Mouse (Mus musculus): ENCODE data around the gene Ralgps1. TPM values are rescaled to one million over a fixed set of nuclear protein-coding genes. Genes with fewer than 3 reads are reported as not detected.

Gene Ralgps1
- polyA plus RNA-seq, 1 experiment from 2014 or later = 5.2 TPM

DNA sequence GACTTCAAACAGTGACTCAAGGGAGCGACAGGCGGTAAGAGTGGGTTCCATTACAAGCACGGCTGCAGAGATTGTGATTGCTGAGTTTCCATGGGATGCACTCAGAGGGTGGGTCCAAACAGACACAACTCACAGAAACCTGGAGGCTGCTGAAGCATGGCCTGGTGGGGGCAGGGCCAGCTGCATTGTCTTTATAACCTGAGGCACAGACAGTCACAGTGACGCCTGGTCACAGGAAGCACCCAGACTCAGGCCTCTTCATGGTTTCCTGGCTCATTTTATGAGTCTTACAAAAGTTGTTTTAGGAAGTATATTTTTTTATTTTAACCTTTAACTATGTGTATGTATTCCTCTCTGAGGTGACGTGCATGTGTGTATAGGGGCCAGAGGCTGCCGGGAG lies 201.8 kb downstream of the Ralgps1 start:
- Histone ChIP-seq H3K4me3 (replicated peaks) (no peak overlapping the region), H3K4me2 (no peak overlapping the region), H3K9ac (replicated peaks) (no peak overlapping the region), H3K27ac (no peak overlapping the region), H3K27me3 (no peaks in the 10 kb centered on the region), H3K9me3 (no peaks in the 10 kb centered on the region), H3K4me1 (replicated peaks) (peaks cover 68% of the 10 kb centered on the region), H3K36me3 (no peaks in the 10 kb centered on the region)
- no peak for ATAC-seq (ENCODE audit: insufficient number of reproducible peaks, insufficient read depth, low FRiP score, low TSS enrichment, low read depth)
- WGBS = 62% methylated on average over 6 of the region's 6 CpGs

DNA sequence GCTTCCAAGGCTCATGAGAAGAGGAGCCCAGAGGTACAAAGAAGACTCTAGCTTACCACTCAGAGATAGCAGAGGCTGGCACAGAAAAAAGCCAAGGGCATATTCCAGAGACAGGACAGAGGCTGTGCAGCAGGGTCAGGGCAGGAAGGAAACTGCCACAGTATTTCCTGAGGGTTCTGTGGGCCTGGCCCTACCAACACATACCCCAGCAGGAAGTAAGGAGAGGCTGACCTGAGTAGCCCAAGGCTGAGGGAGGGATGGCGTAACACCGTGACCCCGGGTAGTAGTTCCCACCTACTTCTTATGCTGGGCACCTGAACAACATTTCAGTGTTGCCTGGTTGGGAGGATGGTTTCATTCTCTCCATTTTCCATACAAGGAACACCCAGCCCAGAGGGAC lies 204.2 kb downstream of the Ralgps1 start:
- no peaks in the 10 kb centered on the region for H3K9me3 ChIP-seq
- no peak overlapping the region for H3K4me3 ChIP-seq (replicated peaks)
- no peaks in the 10 kb centered on the region for H3K27me3 ChIP-seq
- no peak overlapping the region for H3K9ac ChIP-seq (replicated peaks)
- peaks cover 65% of the 10 kb centered on the region for H3K4me1 ChIP-seq (replicated peaks)
- 90% methylated on average over 3 of the region's 3 CpGs for WGBS
- 0 out of 2 replicates have a peak overlapping the region, but pooled peaks have one; percentile 35 for H3K27ac ChIP-seq
- H3K36me3 ChIP-seq = no peaks in the 10 kb centered on the region
- no peak for ATAC-seq (ENCODE audit: insufficient number of reproducible peaks, insufficient read depth, low FRiP score, low TSS enrichment, low read depth)
- no peak overlapping the region for H3K4me2 ChIP-seq

DNA sequence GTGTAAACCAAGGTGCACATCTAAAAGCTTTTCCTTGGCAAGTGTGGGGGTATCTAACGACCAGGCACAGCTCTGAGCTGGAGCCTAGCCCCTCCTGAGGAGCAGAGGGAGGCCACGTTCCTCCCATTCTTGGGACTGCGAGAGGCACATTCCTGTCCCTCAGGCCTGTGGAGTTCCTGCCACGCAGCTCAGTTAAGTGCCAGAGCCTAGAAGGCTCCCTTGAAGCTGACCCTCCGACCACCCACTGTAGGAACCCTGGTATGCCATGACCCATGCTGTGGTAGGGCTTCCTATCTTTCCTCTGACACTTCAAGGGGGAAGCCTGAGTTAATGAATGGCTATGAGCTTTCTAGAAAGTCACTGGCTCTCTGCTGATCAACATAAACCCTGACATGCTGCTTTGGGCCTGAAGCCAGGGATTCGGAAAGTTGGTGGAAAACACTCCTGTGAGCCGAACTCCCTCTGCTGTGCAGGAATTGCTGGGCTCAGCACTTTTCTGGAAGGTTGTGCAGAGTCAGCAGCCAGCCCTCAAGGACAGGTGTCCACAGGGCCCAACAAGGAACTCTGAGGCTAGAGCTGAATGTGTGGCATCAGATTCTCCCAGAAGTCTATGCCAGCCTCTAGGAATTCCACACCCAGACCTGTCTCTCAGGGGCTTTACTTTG lies 205.4 kb downstream of the Ralgps1 start:
- Histone ChIP-seq H3K27me3 (no peaks in the 10 kb centered on the region), H3K4me3 (replicated peaks) (no peak overlapping the region), H3K4me1 (replicated peaks) (peaks cover 65% of the 10 kb centered on the region), H3K36me3 (no peaks in the 10 kb centered on the region), H3K4me2 (no peak overlapping the region), H3K27ac (peak overlapping the region; percentile 77), H3K9me3 (no peaks in the 10 kb centered on the region), H3K9ac (replicated peaks) (0 out of 2 replicates have a peak overlapping the region, but pooled peaks have one; percentile 8)
- 40% methylated on average over 7 of the region's 7 CpGs for WGBS
- no peak for ATAC-seq (ENCODE audit: insufficient number of reproducible peaks, insufficient read depth, low FRiP score, low TSS enrichment, low read depth)

DNA sequence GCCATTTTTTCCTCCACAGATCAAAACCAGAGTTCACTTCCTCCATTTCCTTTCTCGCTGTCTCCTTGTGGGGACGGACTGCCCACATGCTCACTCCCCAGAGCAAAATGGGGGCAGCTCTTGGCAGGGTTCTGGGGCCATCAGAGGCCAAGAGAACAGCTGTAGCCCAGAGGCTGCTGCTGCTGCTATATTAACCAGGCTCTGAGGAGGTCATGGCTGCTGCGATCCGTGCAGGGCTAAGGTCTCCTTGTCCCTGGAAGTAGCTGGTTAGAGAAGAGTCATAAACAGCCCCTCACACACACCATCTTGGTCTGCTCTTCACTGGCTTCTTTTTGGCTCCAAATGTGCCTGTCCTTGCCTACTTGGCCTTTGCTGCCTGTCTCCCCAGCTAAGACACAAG lies 206.1 kb downstream of the Ralgps1 start:
- Histone ChIP-seq H3K4me2 (no peak overlapping the region), H3K9ac (replicated peaks) (no peak overlapping the region), H3K27me3 (no peaks in the 10 kb centered on the region), H3K4me3 (replicated peaks) (no peak overlapping the region), H3K36me3 (no peaks in the 10 kb centered on the region), H3K27ac (peak overlapping the region; percentile 77), H3K4me1 (replicated peaks) (peaks cover 66% of the 10 kb centered on the region), H3K9me3 (no peaks in the 10 kb centered on the region)
- WGBS = 50% methylated on average over 4 of the region's 4 CpGs
- ATAC-seq (ENCODE audit: insufficient number of reproducible peaks, insufficient read depth, low FRiP score, low TSS enrichment, low read depth) = no peak

DNA sequence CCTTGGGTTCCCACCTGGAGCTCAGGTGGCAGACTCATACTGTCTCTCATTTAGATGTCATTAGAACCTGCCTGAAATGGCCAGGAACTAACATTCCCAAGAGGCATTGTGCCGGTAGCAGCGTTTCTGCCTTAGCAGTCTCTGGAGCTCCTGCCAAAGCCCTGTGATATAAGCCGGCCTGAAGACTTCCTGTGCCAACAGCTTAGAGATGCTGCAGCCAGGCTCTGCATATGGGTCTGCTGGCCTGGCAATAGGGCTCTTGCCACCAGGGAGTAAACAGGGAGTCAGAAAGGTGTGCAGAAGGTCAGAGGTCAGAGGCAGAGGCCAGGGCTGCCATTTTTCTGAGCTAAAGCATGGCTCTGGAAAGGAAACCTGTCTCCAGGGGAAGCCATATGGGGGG lies 206.6 kb downstream of the Ralgps1 start:
- H3K27me3 ChIP-seq = no peaks in the 10 kb centered on the region
- WGBS = 56% methylated on average over 3 of the region's 3 CpGs
- no peaks in the 10 kb centered on the region for H3K9me3 ChIP-seq
- 0 out of 2 replicates have a peak overlapping the region, but pooled peaks have one; percentile 14 for H3K27ac ChIP-seq
- no peak overlapping the region for H3K9ac ChIP-seq (replicated peaks)
- no peak overlapping the region for H3K4me2 ChIP-seq
- H3K4me1 ChIP-seq (replicated peaks) = peaks cover 69% of the 10 kb centered on the region
- no peaks in the 10 kb centered on the region for H3K36me3 ChIP-seq
- H3K4me3 ChIP-seq (replicated peaks) = no peak overlapping the region
- ATAC-seq (ENCODE audit: insufficient number of reproducible peaks, insufficient read depth, low FRiP score, low TSS enrichment, low read depth) = no peak

DNA sequence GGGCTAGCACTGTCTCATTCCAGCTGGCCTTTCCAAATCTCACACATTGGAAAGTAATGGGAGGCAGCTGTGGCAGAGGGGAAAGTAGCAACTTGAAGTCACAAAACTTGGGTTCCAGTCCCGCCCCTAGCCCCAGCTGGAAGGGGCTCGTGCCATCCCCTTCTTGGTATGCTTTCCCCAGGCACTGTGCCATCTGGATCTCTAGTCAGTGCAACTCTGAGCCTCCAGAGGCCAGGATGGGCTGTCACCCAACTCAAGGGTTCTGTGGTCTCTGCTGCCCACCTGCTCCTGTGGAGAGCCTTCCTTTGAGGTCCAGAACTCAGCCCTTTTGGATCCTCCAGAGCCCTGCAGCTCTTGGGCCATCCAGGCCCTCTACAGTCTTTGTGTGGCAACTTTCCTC lies 209.2 kb downstream of the Ralgps1 start:
- H3K27ac ChIP-seq = no peak overlapping the region
- H3K27me3 ChIP-seq = no peaks in the 10 kb centered on the region
- no peak overlapping the region for H3K4me2 ChIP-seq
- no peak overlapping the region for H3K4me3 ChIP-seq (replicated peaks)
- peaks cover 71% of the 10 kb centered on the region for H3K4me1 ChIP-seq (replicated peaks)
- H3K9ac ChIP-seq (replicated peaks) = no peak overlapping the region
- no peaks in the 10 kb centered on the region for H3K36me3 ChIP-seq
- WGBS = 77% methylated on average over 2 of the region's 2 CpGs
- ATAC-seq (ENCODE audit: insufficient number of reproducible peaks, insufficient read depth, low FRiP score, low TSS enrichment, low read depth) = no peak
- no peaks in the 10 kb centered on the region for H3K9me3 ChIP-seq

DNA sequence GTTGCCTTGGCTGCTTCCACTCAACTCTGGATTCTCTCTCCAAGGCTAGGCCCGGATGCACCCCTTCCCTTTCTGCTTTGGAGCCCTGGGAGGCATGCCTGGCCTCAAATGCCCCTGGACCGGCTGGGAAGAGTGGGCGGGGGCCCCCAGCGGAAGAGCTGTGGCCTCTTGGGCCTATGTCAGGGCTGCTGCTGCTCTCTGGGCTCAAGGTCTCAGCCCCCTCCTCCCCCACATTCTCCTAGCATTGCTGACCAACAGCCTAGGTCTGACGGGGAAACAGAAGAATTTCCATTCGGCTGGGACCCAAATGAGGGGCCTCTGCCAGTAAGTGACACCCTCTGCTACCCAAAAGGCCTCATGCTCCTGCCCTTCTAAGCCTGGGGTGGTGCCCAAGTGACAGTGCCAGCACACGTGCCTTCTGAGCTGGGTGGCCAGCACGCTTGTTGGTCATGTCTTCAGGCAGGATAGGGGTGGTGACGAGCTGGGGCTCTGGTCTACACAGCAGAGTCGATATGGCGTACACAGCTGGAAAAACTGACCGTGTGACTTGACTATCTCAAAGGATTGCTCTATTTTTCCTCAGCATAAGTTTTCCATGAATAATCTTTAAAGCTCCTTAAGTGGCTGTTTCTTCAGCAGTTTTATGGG lies 210.8 kb downstream of the Ralgps1 start:
- Histone ChIP-seq H3K9ac (replicated peaks) (no peak overlapping the region; the same call in 1 of the 2 replicates), H3K27me3 (no peaks in the 10 kb centered on the region), H3K4me3 (replicated peaks) (no peak overlapping the region), H3K27ac (peak overlapping the region; percentile 89), H3K36me3 (no peaks in the 10 kb centered on the region), H3K9me3 (no peaks in the 10 kb centered on the region), H3K4me2 (no peak overlapping the region), H3K4me1 (replicated peaks) (peaks cover 57% of the 10 kb centered on the region)
- no peak for ATAC-seq (ENCODE audit: insufficient number of reproducible peaks, insufficient read depth, low FRiP score, low TSS enrichment, low read depth)
- WGBS = 49% methylated on average over 12 of the region's 12 CpGs

DNA sequence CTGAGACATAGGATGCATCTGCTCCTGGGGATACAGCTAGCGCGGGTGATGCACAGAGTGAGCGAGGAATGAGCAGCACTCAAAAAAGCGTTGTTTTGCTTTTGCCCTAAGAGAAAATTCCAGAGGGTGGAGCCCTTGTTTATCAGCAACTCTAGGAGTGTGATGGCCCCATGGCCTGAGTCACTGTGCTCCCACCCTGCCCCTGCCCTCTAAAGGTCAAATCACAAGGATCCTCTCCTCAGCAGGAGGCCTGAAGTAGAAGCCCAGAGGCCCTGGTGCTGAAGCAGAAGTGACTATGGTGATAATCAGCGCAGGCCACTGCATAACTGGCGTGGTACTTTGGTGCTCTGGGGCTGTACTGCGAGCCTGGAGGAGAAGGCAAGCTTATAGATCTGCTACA lies 211.7 kb downstream of the Ralgps1 start:
- H3K27me3 ChIP-seq = no peaks in the 10 kb centered on the region
- H3K9me3 ChIP-seq = no peaks in the 10 kb centered on the region
- H3K4me2 ChIP-seq = no peak overlapping the region
- H3K4me1 ChIP-seq (replicated peaks) = peaks cover 49% of the 10 kb centered on the region
- H3K4me3 ChIP-seq (replicated peaks) = no peak overlapping the region
- peak overlapping the region; percentile 89 for H3K27ac ChIP-seq
- H3K36me3 ChIP-seq = no peaks in the 10 kb centered on the region
- no peak for ATAC-seq (ENCODE audit: insufficient number of reproducible peaks, insufficient read depth, low FRiP score, low TSS enrichment, low read depth)
- no peak overlapping the region for H3K9ac ChIP-seq (replicated peaks)
- 83% methylated on average over 7 of the region's 7 CpGs for WGBS

DNA sequence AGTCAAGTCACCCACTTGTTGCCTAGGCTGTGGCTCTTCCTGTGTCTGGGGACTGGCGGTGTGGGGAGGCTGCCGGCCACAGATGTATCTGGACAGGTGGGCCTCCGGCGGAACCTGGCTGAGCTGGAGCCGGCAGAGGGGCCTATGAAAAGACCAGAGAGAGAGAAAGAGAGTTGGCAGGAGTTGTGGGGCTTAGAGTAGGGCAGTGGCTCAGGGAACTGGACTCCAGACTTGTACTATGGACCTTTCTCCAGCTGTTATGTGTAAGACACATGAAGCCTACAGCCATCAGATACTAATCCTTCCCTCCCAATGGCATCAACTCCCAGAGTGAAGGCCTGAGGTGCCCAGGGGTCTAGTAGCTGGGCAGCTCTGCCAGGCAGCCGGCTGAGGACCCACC lies 212.4 kb downstream of the Ralgps1 start:
- ATAC-seq (ENCODE audit: insufficient number of reproducible peaks, insufficient read depth, low FRiP score, low TSS enrichment, low read depth) = no peak
- Histone ChIP-seq H3K27ac (peak overlapping the region; percentile 41; the same call in 1 of the 2 replicates), H3K36me3 (no peaks in the 10 kb centered on the region), H3K27me3 (no peaks in the 10 kb centered on the region), H3K4me3 (replicated peaks) (no peak overlapping the region), H3K9ac (replicated peaks) (no peak overlapping the region; the same call in 1 of the 2 replicates), H3K4me1 (replicated peaks) (peaks cover 42% of the 10 kb centered on the region), H3K4me2 (no peak overlapping the region), H3K9me3 (no peaks in the 10 kb centered on the region)
- WGBS = 79% methylated on average over 6 of the region's 6 CpGs

DNA sequence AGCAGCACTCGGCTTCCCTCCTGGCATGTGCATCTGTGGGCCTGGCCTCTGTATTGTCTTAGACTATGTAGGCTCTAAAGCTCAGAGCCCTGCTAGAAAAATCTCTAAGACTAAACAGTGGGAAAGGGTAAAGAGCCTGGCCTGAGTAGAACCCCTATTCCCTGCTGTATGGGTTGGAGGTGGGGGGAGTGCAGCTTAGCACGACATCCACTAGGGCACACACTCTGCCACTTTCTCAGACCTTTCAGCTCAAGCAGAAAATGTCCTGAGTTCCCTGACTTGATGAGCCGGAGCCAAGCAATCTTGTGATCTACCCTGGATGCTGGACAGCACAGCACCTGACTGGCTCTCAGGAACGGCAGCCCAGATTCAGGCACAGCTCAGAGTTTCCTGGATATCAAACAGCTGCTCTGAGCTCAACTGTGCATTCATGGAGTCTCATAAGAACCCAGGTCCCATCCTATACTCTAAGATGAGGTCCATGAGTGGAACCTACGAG lies 215.0 kb downstream of the Ralgps1 start:
- Histone ChIP-seq H3K4me3 (replicated peaks) (no peak overlapping the region), H3K9ac (replicated peaks) (no peak overlapping the region), H3K4me1 (replicated peaks) (peaks cover 29% of the 10 kb centered on the region), H3K9me3 (no peaks in the 10 kb centered on the region), H3K4me2 (no peak overlapping the region), H3K36me3 (no peaks in the 10 kb centered on the region), H3K27ac (no peak overlapping the region), H3K27me3 (no peaks in the 10 kb centered on the region)
- WGBS = 71% methylated on average over 5 of the region's 5 CpGs
- no peak for ATAC-seq (ENCODE audit: insufficient number of reproducible peaks, insufficient read depth, low FRiP score, low TSS enrichment, low read depth)

DNA sequence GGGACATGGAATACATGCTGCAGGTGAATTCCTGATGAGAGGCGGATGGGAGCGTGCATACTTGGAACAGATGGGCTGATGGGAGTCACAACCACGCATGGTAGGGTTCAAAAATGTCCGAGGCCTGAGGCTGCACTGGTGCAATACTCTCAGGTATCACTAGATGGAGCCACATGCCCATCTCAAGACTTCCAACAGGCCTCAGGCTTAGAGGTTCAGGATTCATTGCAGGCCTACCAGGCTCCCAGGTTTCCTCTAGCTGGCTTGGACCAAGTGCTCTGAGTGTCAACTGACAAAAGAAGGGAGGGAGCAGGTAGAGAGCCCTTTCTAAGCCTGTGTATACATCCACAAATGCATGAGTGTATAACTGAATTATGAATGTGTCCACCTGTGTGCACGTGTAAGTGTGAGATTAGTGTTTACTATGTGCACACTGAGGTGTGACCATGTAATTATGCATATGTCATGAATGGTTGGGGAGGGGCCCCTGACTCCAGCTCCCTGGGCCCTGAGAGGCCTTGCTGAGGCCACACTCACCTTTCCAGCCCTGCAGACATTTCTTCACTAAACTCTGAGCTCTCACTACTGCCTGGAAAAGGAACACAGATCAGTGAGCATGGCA lies 216.4 kb downstream of the Ralgps1 start:
- peaks cover 14% of the 10 kb centered on the region for H3K4me1 ChIP-seq (replicated peaks)
- WGBS = 22% methylated on average over 5 of the region's 5 CpGs

More for the DNA sequence above, 216.4 kb downstream of the Ralgps1 start:
- H3K27ac ChIP-seq = no peak overlapping the region
- peak overlapping the region; percentile 32; the same call in 1 of the 2 replicates for H3K9ac ChIP-seq (replicated peaks)
- H3K4me3 ChIP-seq (replicated peaks) = no peak overlapping the region
- H3K9me3 ChIP-seq = no peaks in the 10 kb centered on the region
- no peaks in the 10 kb centered on the region for H3K27me3 ChIP-seq
- ATAC-seq (ENCODE audit: insufficient number of reproducible peaks, insufficient read depth, low FRiP score, low TSS enrichment, low read depth) = peak; percentile 34; the same call in 1 of the 2 replicates
- no peaks in the 10 kb centered on the region for H3K36me3 ChIP-seq
- H3K4me2 ChIP-seq = no peak overlapping the region

Data from limb, embryonic 12.5 days (tissue).